Mouse (Mus musculus) heart, embryonic 14.5 days (tissue): ENCODE measurements around the gene Lamtor1. TPM values are rescaled to one million over a fixed set of nuclear protein-coding genes. Genes with fewer than 3 reads are reported as not detected.

Source experiments
- ATAC-seq: fragments of 200-750 bp; cut with Nextera tagmentation; 2 replicates; pipeline ENCODE4 v1.8.0; 2017; ENCODE audit warnings: low read depth, moderate TSS enrichment; ENCODE audit not compliant: insufficient number of reproducible peaks, insufficient read depth, low FRiP score
- H3K27ac ChIP-seq, 2 experiments: fragments of 200-500 bp in 1 of 2; fragments of 300-500 bp in 1 of 2; sonication (generic) in 1 of 2; replicated peaks in 1 of 2; 2 replicates each; pipeline ENCODE4 v1.5.1; 2012 to 2014; ENCODE audit warnings: low read depth in 2 of 2, low read length in 2 of 2, control low read depth in 1 of 2, mild to moderate bottlenecking in 1 of 2, mixed read lengths in 1 of 2; ENCODE audit not compliant: control insufficient read depth in 1 of 2, insufficient read depth in 1 of 2
- H3K27me3 ChIP-seq: fragments of 300-500 bp; sonication (generic); 2 replicates; pipeline ENCODE4 v1.6.1; 2014; ENCODE audit warnings: mild to moderate bottlenecking, low read length, control low read depth; ENCODE audit not compliant: control insufficient read depth, insufficient read depth
- H3K36me3 ChIP-seq: fragments of 300-500 bp; sonication (generic); 2 replicates; pipeline ENCODE4 v1.6.1; 2014; ENCODE audit warnings: mild to moderate bottlenecking, control low read depth, low read length, mixed read lengths; ENCODE audit not compliant: control insufficient read depth, insufficient read depth
- H3K4me1 ChIP-seq, 2 experiments: fragments of 200-500 bp in 1 of 2; fragments of 300-500 bp in 1 of 2; sonication (generic) in 1 of 2; 2 replicates each; pipeline ENCODE4 v1.6.1; 2012 to 2014; ENCODE audit warnings: low read length in 2 of 2, control low read depth in 1 of 2, mixed read lengths in 1 of 2; ENCODE audit not compliant: control insufficient read depth in 2 of 2, insufficient read depth in 2 of 2
- H3K4me2 ChIP-seq: fragments of 300-500 bp; sonication (generic); 2 replicates; pipeline ENCODE4 v1.6.1; 2014; ENCODE audit warnings: mild to moderate bottlenecking, low read length
- H3K4me3 ChIP-seq, 2 experiments: fragments of 200-500 bp in 1 of 2; fragments of 300-500 bp in 1 of 2; sonication (generic) in 1 of 2; 2 replicates each; pipeline ENCODE4 v1.5.1; 2012 to 2014; ENCODE audit warnings: low read length in 2 of 2, mild to moderate bottlenecking in 2 of 2, control low read depth in 1 of 2, low read depth in 1 of 2, moderate library complexity in 1 of 2; ENCODE audit not compliant: control insufficient read depth in 1 of 2, insufficient read depth in 1 of 2
- H3K9ac ChIP-seq: fragments of 300-500 bp; sonication (generic); 2 replicates; pipeline ENCODE4 v1.6.1; 2014; ENCODE audit warnings: mild to moderate bottlenecking, low read length
- H3K9me3 ChIP-seq: fragments of 300-500 bp; sonication (generic); 2 replicates; pipeline ENCODE4 v1.6.1; 2016; ENCODE audit warnings: low read length, control low read depth; ENCODE audit not compliant: control insufficient read depth
- WGBS: fragments of 180-500 bp; shearing (Covaris S2); extraction: QIAGEN DNeasy Blood & Tissue Kit; methylation state at CpG from one replicate; pipeline ENCODE4 v1.1.7; 2014; 5-methylcytosine and 5-hydroxymethylcytosine counted together
- polyA plus RNA-seq: library from polyadenylated mRNA; unstranded; fragments of >200 nt; fragmentation: Nextera tagmentation; extraction: Ambion mirVana; gene quantifications from 2 replicates; pipeline ENCODE4 v1.2.1, GENCODE M21; 2014

Lamtor1 gene
- polyA plus RNA-seq, 1 experiment from 2014 or later, result 146 TPM

- no peak overlapping the region for H3K4me2 ChIP-seq
- no peak overlapping the region for H3K4me3 ChIP-seq
- H3K27me3 ChIP-seq, result no peaks in the 10 kb centered on the region
- WGBS, result 97% methylated on average over 4 of the region's 4 CpGs
- ATAC-seq, result no peak
- peaks cover 18 to 32% of the 10 kb centered on the region in 2 experiments for H3K4me1 ChIP-seq
- no peaks in the 10 kb centered on the region for H3K9me3 ChIP-seq
- no peaks in the 10 kb centered on the region for H3K36me3 ChIP-seq
- H3K27ac ChIP-seq, result no peak overlapping the region
- no peak overlapping the region for H3K9ac ChIP-seq
Measured at GRCm38 (mm10) chr7:101867482-101867881, 38.2 kb upstream of the Lamtor1 start.

- WGBS, result 54% methylated on average over 13 of the region's 13 CpGs
- Histone ChIP-seq H3K4me3 (no peak overlapping the region), H3K36me3 (no peaks in the 10 kb centered on the region), H3K27ac (peak overlapping the region; percentile 5 to 33; a peak in 2 of 4 replicates), H3K4me2 (no peak overlapping the region), H3K4me1 (peaks cover 21 to 32% of the 10 kb centered on the region in 2 experiments), H3K9me3 (no peaks in the 10 kb centered on the region), H3K27me3 (no peaks in the 10 kb centered on the region), H3K9ac (no peak overlapping the region)
- no peak for ATAC-seq
Measured at GRCm38 (mm10) chr7:101868241-101869162, 37.2 kb upstream of the Lamtor1 start.

GRCm38 (mm10) chr7:101869163-101869500, 36.6 kb upstream of the Lamtor1 start:
- H3K27ac ChIP-seq, result 0 out of 4 replicates have a peak overlapping the region, but pooled peaks of 1 of the 2 experiments have one; percentile 5
- WGBS, result 63% methylated on average over 7 of the region's 7 CpGs

GRCm38 (mm10) chr7:101870629-101871028, 35.1 kb upstream of the Lamtor1 start, which contains the start of gene Folr1:
Gene Folr1 (minus strand): TSS chr7:101870788.
- 83% methylated on average over 2 of the region's 2 CpGs for WGBS
- H3K4me2 ChIP-seq, result no peak within 1 kb of the TSS
- peak within 1 kb of the TSS; percentile 34 to 46; a peak in 3 of 4 replicates for H3K27ac ChIP-seq
- no peak within 1 kb of the TSS for H3K4me3 ChIP-seq
- H3K9me3 ChIP-seq, result no peaks in the 10 kb centered on the region
- peaks cover 21 to 32% of the 10 kb centered on the region in 2 experiments for H3K4me1 ChIP-seq
- no peak for ATAC-seq
- H3K9ac ChIP-seq, result no peak within 1 kb of the TSS
- no peaks in the 10 kb centered on the region for H3K36me3 ChIP-seq
- H3K27me3 ChIP-seq, result no peaks in the 10 kb centered on the region

More at GRCm38 (mm10) chr7:101869163-101869500, 36.6 kb upstream of the Lamtor1 start:
- Histone ChIP-seq H3K9ac (no peak overlapping the region), H3K27me3 (no peaks in the 10 kb centered on the region), H3K4me1 (peaks cover 21 to 32% of the 10 kb centered on the region in 2 experiments), H3K4me3 (no peak overlapping the region), H3K4me2 (no peak overlapping the region), H3K36me3 (no peaks in the 10 kb centered on the region), H3K9me3 (no peaks in the 10 kb centered on the region)
- ATAC-seq, result no peak

- peak; percentile 55; the same call in 1 of the 2 replicates for ATAC-seq
- 25% methylated on average over 3 of the region's 3 CpGs for WGBS
- H3K27ac ChIP-seq, result peak overlapping the region; percentile 34 to 46; a peak in 3 of 4 replicates
- H3K4me1 ChIP-seq, result peaks cover 21 to 32% of the 10 kb centered on the region in 2 experiments
- H3K4me3 ChIP-seq, result no peak overlapping the region
- no peaks in the 10 kb centered on the region for H3K27me3 ChIP-seq
- no peaks in the 10 kb centered on the region for H3K36me3 ChIP-seq
- no peak overlapping the region for H3K9ac ChIP-seq
- H3K9me3 ChIP-seq, result no peaks in the 10 kb centered on the region
- H3K4me2 ChIP-seq, result no peak overlapping the region
Measured at GRCm38 (mm10) chr7:101871296-101871695, 34.4 kb upstream of the Lamtor1 start.

- peaks cover 8 to 10% of the 10 kb centered on the region in 2 experiments; a peak in 3 of 4 replicates for H3K4me1 ChIP-seq
- no peak overlapping the region for H3K27ac ChIP-seq
- no peaks in the 10 kb centered on the region for H3K27me3 ChIP-seq
- ATAC-seq, result no peak
- no peaks in the 10 kb centered on the region for H3K9me3 ChIP-seq
- 93% methylated on average over 1 of the region's 1 CpGs for WGBS
- H3K4me3 ChIP-seq, result no peak overlapping the region
- H3K36me3 ChIP-seq, result no peaks in the 10 kb centered on the region
- H3K4me2 ChIP-seq, result no peak overlapping the region
- no peak overlapping the region for H3K9ac ChIP-seq
Measured at GRCm38 (mm10) chr7:101875978-101876377, 29.7 kb upstream of the Lamtor1 start.

- Histone ChIP-seq H3K9me3 (no peaks in the 10 kb centered on the region), H3K4me1 (peaks cover 0 to 3% of the 10 kb centered on the region in 2 experiments; a peak in 1 of 4 replicates), H3K4me2 (no peak overlapping the region), H3K27me3 (no peaks in the 10 kb centered on the region), H3K27ac (no peak overlapping the region), H3K9ac (no peak overlapping the region), H3K36me3 (no peaks in the 10 kb centered on the region), H3K4me3 (no peak overlapping the region)
- WGBS, result 71% methylated on average over 4 of the region's 4 CpGs
- ATAC-seq, result no peak
Measured at GRCm38 (mm10) chr7:101880855-101881254, 24.8 kb upstream of the Lamtor1 start.
